Mouse (Mus musculus): ENCODE measurements around the gene Gm10912. TPM values are rescaled to one million over a fixed set of nuclear protein-coding genes. Genes with fewer than 3 reads are reported as not detected.
"Not testable (repeated sequence)": the region's sequence is repeated elsewhere in the genome, so short reads cannot be mapped to it uniquely, and the experiment has no call there.

Gm10912 gene
- total RNA-seq, 2 experiments from 2014 or later = 0.49 TPM; not detected in 1

DNA sequence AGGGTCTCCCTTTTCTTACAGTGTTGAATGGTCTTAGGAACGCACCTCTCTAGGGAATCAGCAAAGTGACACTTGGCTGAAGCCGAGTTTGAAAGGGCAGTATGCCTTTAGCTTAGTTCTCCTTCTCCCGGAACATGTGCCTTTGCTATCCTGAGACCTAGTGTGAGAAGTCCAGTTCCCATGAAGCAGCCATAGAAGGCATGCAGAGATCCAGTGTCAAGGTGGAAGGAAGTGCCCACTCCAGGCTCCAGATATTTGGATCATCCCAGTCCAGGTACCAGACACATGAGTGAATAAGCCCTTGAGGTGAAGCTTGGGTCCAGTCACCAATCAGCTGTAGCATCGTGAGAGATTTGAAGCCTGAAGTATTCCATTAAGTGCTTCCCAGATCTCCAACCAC is 6.7 kb upstream of the Gm10912 start:
- DNase-seq (ENCODE audit: extremely low spot score in 1 of 2, low spot score in 2 of 2) = no peak
- intact Hi-C loops (cut with DNase I) = loop anchor here (10.0 kb wide), 1 partner anchor 376 kb away; no protein-coding TSS in a partner anchor

DNA sequence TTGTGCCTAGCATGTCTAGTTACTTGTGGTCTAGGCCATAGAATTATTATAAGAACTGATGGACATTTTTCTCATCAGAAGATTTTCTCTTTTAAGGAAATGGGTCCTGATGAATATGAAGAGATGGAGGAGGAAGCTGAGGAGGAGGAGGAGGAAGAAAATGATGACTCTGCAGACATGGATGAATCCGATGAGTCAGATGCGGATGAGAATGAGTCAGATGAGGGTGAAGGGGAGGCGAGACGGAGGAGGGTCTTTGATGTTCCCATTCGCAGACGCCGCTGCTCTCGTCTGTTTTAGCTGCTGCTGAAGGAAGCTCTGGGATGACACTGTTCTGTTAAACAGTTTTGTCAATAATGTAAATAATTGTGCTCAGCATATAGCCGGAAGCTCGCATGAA is 5.8 kb upstream of the Gm10912 start:
- intact Hi-C loops (cut with DNase I) = loop anchor here (10.0 kb wide), 1 partner anchor 375 kb away; no protein-coding TSS in a partner anchor

DNA sequence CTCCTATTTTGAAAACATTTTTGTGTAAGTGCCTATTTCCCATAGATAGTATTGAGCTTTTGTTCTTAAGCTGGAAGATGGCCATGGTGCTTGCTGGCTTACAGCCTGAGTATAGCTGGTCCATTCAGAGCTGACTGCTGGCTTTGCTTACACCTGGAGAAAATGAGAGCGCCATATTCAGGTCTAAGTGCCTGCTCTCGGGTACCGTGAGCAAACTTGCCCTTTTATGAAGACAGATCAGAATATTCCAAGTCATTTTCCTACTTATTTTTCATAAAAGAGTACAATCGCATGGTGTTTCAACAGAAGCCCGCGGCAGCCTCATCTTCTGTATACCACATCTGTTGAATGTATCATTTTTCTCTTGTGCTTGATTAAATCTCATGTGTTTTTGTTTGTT is 4.6 kb upstream of the Gm10912 start:
- no peak for DNase-seq (ENCODE audit: extremely low spot score in 1 of 2, low spot score in 2 of 2)
- intact Hi-C loops (cut with DNase I) = no loop called here

More for the DNA sequence above, 5.8 kb upstream of the Gm10912 start:
- DNase-seq (ENCODE audit: extremely low spot score in 1 of 2, low spot score in 2 of 2) = no peak

DNA sequence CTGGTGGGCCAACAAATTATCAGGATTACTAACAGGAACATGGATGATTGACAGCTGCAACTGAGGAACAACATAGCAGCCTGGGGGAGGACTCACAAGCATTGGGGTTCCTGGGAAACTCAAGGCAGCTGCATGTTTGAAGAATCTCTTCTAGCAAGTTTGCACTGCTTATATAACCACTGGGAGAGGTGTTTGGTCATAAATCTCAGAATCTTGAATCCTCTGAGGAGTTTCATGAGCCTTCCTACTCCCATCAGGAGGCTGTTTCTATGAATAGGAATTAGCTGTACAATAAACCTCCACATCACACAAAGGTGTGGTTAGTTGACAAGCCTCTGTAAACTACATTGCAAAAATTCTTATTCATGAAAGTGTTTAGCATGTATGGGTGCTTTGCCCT is 3.0 kb upstream of the Gm10912 start:
- no peak for DNase-seq (ENCODE audit: extremely low spot score in 1 of 2, low spot score in 2 of 2)
- intact Hi-C loops (cut with DNase I) = no loop called here

DNA sequence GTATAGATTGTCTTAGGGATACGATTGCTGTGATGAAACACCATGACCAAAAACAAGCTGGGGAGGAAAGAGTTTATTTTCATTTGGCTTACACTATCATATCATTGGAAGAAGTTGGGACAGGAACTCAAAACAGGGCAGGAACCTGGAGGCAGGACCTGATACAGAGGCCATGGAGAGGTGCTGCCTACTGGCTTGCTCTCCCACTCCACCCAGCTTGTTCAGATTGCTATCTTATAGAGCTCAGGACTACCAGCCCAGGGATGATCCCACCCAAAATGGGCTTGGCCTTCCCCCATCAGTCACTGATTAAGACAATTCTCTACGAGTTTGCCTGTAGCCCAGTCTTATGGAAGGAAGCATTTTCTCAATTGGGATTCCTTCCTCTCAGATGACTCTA is 1.5 kb upstream of the Gm10912 start:
- DNase-seq (ENCODE audit: extremely low spot score in 1 of 2, low spot score in 2 of 2) = no peak

DNA sequence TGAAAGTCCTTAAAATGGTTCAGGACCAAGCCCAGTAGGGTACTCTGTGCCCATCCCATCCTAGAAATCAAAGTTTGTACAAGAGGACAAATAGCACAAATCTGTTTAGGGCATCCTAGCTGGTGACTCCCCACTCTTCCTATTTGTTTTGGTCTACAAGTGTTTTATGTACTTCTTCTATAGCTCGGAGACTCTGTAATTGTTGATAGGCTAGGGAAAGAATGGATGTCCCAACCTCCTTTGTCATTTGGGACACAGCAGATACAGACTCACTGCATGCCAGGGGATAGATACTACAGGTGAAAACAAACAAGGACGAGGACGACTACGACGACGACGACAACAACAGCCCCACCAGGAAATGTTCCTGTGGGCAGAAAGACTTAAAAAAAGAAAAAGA is 2.8 kb downstream of the Gm10912 start, which contains the start of gene Gm10799:
Gm10799 (minus strand) TSS at position 101 of the 400 bp plus-strand sequence.
- DNase-seq (ENCODE audit: extremely low spot score in 1 of 2, low spot score in 2 of 2); intact Hi-C loops (cut with DNase I): not testable (repeated sequence)

More for the DNA sequence above, 1.5 kb upstream of the Gm10912 start:
- intact Hi-C loops (cut with DNase I) = no loop called here

DNA sequence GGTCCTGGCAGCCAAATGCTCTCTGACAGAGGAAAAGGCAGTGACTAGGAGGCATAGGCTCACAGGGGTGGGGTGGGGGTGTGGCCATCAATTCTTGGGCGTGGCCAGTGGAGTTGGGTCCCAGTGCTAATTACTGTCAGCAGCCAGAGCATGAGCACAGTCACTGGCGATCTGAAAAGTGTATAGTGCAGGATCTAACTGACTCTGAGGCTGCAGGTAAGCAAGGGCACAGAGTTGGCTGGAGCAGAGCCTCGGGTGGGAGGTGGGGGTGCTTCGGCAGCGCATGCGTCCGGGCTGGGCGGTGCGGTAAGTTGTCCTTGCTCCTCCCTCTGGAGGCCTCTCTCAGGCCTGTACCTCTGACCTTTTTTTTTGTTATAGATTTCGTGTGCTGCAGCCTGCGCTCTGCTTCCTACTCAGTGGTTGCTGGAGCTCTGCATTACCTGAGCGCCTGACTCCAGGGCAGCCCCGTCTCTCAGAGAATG is 4.1 kb downstream of the Gm10912 start, which contains the start of gene Cd59b:
Cd59b (plus strand) TSS at position 146 of the 482 bp plus-strand sequence.
- peak in 1 of 2 experiments; percentile 40 for DNase-seq (ENCODE audit: extremely low spot score in 1 of 2, low spot score in 2 of 2)
- intact Hi-C loops (cut with DNase I) = no loop called here

DNA sequence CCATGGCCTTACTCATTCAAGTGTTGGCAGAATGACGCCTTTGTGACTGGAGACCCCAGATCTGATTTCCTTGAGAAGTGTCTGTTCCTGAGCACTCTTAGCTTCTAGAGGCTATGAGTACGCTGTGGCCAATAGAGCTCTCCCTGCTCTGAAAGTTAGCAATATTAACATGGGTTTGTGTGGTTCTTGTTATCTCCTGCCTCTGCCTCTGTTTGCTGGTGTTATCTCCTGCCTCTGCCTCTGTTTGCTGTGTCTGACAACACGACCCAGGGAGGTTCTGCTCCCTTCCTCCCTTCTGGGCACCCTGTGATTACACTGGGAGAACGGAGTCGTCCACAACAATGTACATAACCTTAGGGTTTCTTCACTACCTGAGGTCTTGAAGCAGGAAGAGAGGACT is 12.7 kb downstream of the Gm10912 start:
- intact Hi-C loops (cut with DNase I); DNase-seq (ENCODE audit: extremely low spot score in 1 of 2, low spot score in 2 of 2): not testable (repeated sequence)

DNA sequence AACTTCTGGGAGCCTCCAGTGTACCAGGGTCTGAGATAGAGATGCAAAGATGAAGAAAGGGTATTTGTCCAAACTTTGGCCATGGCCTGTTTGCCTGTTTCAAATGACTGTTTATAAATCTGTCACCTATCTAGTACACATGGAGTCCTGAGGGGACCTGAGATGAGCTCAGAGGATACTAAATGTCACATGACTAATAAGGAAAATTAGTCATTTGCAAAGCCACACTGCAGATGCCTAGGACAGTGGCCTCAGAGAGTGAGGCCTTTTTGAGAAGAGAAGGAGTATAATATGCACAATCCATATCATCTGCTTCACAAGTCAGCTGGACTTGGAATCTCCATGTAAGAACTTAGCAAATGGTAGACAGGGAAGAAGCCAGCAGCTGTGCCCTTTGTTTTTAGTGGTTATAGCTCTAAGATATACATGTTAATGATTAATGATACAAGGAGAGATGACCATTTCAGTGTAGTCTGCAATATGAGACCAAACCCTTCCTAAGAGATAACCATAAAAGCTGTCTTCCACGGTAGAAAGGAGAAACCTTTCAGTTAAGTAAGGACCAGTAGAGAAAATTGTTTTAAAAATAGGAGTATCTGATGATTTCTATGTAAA is 15.9 kb downstream of the Gm10912 start:
- DNase-seq (ENCODE audit: extremely low spot score in 1 of 2, low spot score in 2 of 2); intact Hi-C loops (cut with DNase I): not testable (repeated sequence)

DNA sequence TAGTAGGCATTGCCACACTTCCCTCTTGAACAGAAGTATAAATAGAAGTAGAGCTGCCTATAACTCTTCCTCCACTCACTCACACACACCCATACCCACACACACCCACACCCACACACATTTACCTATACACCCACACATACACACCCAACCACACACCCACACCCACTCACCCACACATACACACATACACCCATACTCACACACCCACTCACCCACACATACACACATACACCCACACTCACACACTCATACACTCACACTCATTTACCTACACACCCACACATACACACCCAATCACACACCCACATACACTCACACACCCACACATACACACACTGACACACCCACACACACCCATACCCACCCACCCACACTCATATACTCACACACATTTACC is 16.8 kb downstream of the Gm10912 start:
- DNase-seq (ENCODE audit: extremely low spot score in 1 of 2, low spot score in 2 of 2) = no peak
- intact Hi-C loops (cut with DNase I) = no loop called here

DNA sequence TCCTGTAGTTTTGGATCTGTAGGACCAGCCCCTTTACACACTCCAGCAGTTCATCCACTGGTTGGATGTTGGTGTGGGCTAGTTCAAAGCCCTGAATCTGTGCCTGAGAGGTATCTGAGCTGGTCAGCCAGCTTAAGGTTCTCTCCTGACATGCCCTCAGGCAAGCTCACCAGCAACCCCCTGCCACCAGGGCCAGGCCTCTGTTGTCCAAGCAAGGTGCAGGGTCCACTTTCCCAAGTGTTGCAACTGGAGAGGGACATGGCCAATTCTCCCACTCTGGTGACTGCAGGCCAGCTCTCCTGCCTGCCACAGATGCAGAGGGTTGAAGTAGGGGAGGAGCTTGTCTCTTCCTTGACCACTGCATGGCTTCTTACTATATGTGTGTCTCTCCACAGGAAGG is 18.4 kb downstream of the Gm10912 start:
- intact Hi-C loops (cut with DNase I); DNase-seq (ENCODE audit: extremely low spot score in 1 of 2, low spot score in 2 of 2): not testable (repeated sequence)

DNA sequence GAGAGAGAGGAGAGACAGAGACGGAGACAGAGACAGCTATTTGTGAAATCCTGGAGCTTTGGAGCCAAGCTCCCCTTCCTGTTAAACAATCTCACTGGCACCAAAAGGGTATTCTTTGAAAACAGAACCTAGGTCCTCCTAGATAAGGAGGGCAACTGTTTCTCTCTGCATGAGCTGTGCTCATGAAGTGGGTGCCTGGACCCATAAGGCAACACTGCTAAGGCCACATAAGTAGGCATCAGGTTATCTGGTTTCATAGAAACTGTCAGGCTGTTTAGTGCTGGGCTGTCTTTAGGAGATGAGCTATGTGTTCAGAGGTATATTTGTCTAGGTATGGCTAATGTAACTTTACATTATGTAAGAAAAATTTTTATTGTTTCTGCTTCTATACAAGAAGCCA is 21.9 kb downstream of the Gm10912 start:
- intact Hi-C loops (cut with DNase I); DNase-seq (ENCODE audit: extremely low spot score in 1 of 2, low spot score in 2 of 2): not testable (repeated sequence)

DNA sequence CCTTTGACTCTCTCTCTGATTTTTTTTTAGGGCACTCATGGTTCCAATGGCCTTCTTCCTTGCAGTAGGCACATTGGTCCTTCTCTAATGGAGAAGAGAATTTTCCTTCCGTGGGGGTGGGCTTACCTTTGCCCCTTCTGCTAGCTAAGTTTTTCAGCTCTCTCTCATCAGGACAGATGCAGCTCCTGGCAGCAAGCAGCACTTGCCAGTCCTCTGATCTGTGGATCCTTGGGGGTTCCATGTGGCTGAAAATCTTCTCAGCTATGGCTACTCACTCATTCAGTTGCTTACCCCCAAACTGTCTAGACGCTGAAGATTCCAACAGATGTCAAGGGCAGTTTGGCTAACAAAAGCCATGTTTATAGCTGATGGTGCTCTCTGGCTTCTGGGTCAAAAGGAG is 27.7 kb downstream of the Gm10912 start:
- intact Hi-C loops (cut with DNase I) = no loop called here
- DNase-seq (ENCODE audit: extremely low spot score in 1 of 2, low spot score in 2 of 2) = no peak

DNA sequence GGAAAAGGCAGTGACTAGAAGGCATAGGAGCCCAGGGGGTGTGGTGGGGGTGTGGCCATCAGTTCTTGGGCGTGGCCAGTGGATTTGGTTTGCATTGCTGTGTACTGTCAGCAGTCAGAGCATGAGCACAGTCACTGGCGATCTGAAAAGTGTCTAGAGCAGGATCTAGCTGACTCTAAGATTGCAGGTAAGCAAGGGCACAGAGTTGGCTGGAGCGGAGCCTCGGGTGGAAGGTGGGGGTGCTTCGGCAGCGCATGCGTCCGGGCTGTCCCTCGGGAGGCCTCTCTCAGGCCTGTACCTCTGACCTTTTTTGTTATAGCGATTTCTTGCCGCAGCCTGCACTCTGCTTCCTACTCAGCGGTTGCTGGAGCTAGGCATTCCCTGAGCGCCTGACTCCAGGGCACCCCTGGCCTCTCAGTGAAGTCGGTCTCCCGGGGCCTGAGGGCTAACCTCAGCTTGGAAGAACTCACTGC is 30.2 kb downstream of the Gm10912 start, which contains the start of gene Cd59a:
Cd59a (plus strand) TSS at position 61 of the 473 bp plus-strand sequence.
- intact Hi-C loops (cut with DNase I) = no loop called here
- DNase-seq (ENCODE audit: extremely low spot score in 1 of 2, low spot score in 2 of 2) = peak; percentile 31 to 83

DNA sequence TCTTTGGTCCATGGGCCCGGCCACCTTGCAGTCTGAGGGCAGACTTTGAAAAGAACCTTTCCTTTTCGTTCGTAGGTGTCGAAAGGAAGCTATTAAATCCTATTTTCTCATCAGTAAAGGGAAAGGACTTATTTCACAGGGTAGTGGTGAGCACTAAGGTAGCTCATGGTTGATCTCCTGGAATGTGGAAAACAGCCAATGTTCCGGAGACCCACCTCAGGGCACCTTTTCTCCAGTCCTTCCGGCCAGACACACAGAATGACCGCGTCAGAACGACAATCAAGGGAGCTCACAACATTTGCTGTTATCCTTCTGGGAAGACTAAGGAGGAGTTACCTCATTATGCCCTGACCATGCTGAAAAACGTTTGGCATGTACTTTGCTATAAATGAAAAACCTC is 30.6 kb downstream of the Gm10912 start:
- DNase-seq (ENCODE audit: extremely low spot score in 1 of 2, low spot score in 2 of 2) = no peak
- intact Hi-C loops (cut with DNase I) = no loop called here

DNA sequence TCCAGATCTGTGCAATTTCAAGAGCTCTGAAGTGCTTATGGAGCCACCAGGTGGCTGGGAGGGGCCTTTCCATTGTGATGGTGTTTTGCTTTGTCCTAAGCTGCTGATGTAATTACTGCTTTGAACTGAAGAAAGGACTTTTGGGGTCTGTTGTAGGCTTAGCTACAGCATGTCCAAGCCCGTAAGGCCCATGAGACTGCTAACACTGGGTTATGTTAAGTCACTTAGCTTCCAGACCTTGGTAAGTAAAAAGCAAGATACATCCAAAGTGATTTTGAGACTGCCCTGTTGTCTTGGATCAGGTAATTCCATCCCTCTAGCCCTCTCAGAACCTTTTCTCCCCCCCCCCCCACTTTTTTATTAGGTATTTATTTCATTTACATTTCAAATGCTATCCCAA is 31.2 kb downstream of the Gm10912 start:
- DNase-seq (ENCODE audit: extremely low spot score in 1 of 2, low spot score in 2 of 2); intact Hi-C loops (cut with DNase I): not testable (repeated sequence)

DNA sequence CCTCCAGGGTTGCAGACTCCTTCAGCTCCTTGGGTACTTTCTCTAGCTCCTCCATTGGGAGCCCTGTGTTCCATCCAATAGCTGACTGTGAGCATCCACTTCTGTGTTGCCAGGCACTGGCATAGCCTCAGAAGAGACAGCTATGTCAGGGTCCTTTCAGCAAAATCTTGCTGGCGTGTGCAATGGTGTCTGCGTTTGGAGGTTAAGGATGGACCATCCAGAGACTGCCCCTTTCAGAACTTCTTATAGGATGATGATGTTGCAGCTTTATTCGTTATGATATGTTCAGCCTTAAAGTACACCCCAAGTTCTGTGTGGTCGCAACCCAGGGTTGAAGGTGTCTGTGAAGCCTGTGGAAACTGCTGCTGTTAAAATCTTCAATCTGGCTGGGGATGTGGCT is 31.8 kb downstream of the Gm10912 start:
- DNase-seq (ENCODE audit: extremely low spot score in 1 of 2, low spot score in 2 of 2); intact Hi-C loops (cut with DNase I): not testable (repeated sequence)

DNA sequence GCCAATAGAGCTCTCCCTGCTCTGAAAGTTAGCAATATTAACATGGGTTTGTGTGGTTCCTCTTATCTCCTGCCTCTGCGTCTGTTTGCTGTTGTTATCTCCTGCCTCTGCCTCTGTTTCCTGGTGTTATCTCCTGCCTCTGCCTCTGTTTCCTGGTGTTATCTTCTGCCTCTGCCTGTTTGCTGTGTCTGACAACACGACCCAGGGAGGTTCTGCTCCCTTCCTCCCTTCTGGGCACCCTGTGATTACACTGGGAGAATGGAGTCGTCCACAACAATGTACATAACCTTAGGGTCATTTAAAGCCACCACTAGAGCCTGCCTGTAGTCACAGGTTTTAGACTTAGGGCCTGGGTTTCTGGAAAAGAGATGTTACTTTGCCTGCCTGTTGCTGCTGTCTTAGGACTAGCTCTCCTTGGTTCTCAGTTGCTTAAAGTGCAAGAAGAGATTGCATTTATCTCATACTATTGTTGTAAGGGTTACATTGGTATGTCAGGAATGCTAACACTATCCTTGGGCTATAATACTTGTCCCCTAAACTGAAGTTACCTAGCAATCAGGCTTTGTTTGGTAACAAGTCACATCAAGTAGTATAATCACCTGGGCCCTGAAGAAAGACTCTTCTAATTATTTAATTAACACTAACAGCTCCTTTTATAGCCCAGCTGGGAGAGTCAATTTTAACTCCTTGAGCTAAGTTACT is 33.1 kb downstream of the Gm10912 start:
- intact Hi-C loops (cut with DNase I) = no loop called here
- no peak for DNase-seq (ENCODE audit: extremely low spot score in 1 of 2, low spot score in 2 of 2)

DNA sequence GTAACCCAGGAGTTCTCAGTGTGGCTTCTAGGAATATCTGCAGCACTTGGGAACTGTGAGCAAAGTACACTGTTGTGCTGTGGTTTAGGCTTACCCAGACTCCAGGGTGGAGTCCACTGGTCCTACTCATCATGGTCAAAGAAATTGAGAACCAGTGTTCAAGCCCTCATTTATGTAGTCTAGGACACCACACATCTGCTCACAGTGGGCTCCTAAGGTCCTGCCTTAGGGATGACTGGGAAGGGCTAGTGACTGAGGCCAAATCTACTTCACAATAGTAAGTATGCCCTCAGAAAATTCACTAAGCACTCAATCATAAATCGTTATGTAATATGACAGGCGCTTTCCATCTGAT is 33.6 kb downstream of the Gm10912 start:
- intact Hi-C loops (cut with DNase I) = no loop called here
- DNase-seq (ENCODE audit: extremely low spot score in 1 of 2, low spot score in 2 of 2) = no peak

DNA sequence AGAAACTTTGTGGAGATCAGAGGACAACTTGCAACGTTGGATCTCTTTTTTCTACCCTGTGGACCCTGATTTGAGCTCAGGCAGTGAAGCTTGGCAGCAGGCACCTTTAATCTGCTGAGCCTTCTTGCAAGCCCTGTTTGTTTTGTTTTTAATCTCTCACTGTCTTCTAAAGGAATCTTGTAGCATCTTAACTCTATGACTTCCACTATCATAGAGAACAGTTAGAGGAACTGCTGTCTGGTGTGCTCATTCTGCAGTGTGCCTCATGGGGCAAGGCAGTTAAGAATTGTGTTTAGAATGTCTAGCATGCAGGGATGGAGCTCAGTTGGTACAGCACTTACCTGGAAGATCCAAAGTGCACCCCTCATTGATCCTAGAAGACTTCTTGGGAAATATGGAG is 34.3 kb downstream of the Gm10912 start:
- intact Hi-C loops (cut with DNase I) = no loop called here

More for the DNA sequence above, 34.3 kb downstream of the Gm10912 start:
- DNase-seq (ENCODE audit: extremely low spot score in 1 of 2, low spot score in 2 of 2) = no peak

Data from left cerebral cortex, postnatal 10 days (tissue).